Mouse (Mus musculus) neural tube, embryonic 12.5 days (tissue): Measurements from ENCODE around the gene Cntrob. TPM values are rescaled to one million over a fixed set of nuclear protein-coding genes. Genes with fewer than 3 reads are reported as not detected.
"Not testable (repeated sequence)": the region's sequence is repeated elsewhere in the genome, so short reads cannot be mapped to it uniquely, and the experiment has no call there.

Experiments
- ATAC-seq: fragments of 200-750 bp; cut with Nextera tagmentation; 2 replicates; pipeline ENCODE4 v1.8.0; 2017; ENCODE audit warnings: low read depth, mild to moderate bottlenecking, moderate TSS enrichment, moderate library complexity; ENCODE audit not compliant: low FRiP score
- H3K27ac ChIP-seq: fragments of 300-500 bp; sonication (generic); 2 replicates; pipeline ENCODE4 v1.5.1; 2016
- H3K27me3 ChIP-seq: fragments of 300-500 bp; sonication (generic); replicated peaks from 2 replicates; pipeline ENCODE4 v1.6.1; 2016; ENCODE audit warnings: mild to moderate bottlenecking
- H3K36me3 ChIP-seq: fragments of 300-500 bp; sonication (generic); 2 replicates; pipeline ENCODE4 v1.6.1; 2016; ENCODE audit warnings: mild to moderate bottlenecking
- H3K4me1 ChIP-seq: fragments of 300-500 bp; sonication (generic); 2 replicates; pipeline ENCODE4 v1.6.1; 2016
- H3K4me2 ChIP-seq: fragments of 300-500 bp; sonication (generic); replicated peaks from 2 replicates; pipeline ENCODE4 v1.6.1; 2016; ENCODE audit warnings: mild to moderate bottlenecking
- H3K4me3 ChIP-seq: fragments of 300-500 bp; sonication (generic); 2 replicates; pipeline ENCODE4 v1.5.1; 2016
- H3K9ac ChIP-seq: fragments of 300-500 bp; sonication (generic); 2 replicates; pipeline ENCODE4 v1.6.1; 2016; ENCODE audit warnings: mild to moderate bottlenecking
- H3K9me3 ChIP-seq: fragments of 300-500 bp; sonication (generic); 2 replicates; pipeline ENCODE4 v1.6.1; 2016; ENCODE audit warnings: mild to moderate bottlenecking
- whole genome bisulfite sequencing: fragments of 180-500 bp; shearing (Covaris S2); methylation state at CpG from one replicate; pipeline ENCODE4 v1.1.7; 2016; 5-methylcytosine and 5-hydroxymethylcytosine counted together
- polyA plus RNA-seq: library from polyadenylated mRNA; unstranded; fragments of >200 nt; fragmentation: Nextera tagmentation; extraction: Ambion mirVana; gene quantifications from 2 replicates; pipeline ENCODE4 v1.2.1, GENCODE M21; 2016

The Cntrob gene
- polyA plus RNA-seq, 1 experiment from 2014 or later = 32.6 TPM

- 30% methylated on average over 18 of the region's 18 CpGs for WGBS
- Histone ChIP-seq H3K27ac (no peak overlapping the region), H3K36me3 (peaks cover 28% of the 10 kb centered on the region), H3K9ac (peak overlapping the region; percentile 79), H3K9me3 (no peaks in the 10 kb centered on the region), H3K4me2 (peak overlapping the region; percentile 90), H3K27me3 (peaks cover 14% of the 10 kb centered on the region), H3K4me1 (peaks cover 42% of the 10 kb centered on the region), H3K4me3 (peak overlapping the region; percentile 63)
- no peak for ATAC-seq
These were observed 693 bp downstream of the Cntrob start for GRCm38 (mm10) chr11:69322693-69323471.

- no peak for ATAC-seq
- Histone ChIP-seq H3K27ac (no peak overlapping the region), H3K4me2 (peak overlapping the region; percentile 90), H3K4me1 (peaks cover 40% of the 10 kb centered on the region), H3K27me3 (peaks cover 6% of the 10 kb centered on the region), H3K9ac (0 out of 2 replicates have a peak overlapping the region, but pooled peaks have one; percentile 79), H3K9me3 (no peaks in the 10 kb centered on the region), H3K36me3 (peaks cover 33% of the 10 kb centered on the region), H3K4me3 (peak overlapping the region; percentile 63; the same call in 1 of the 2 replicates)
- 60% methylated on average over 6 of the region's 6 CpGs for WGBS
These were observed 1.6 kb downstream of the Cntrob start for GRCm38 (mm10) chr11:69322010-69322409.

DNA sequence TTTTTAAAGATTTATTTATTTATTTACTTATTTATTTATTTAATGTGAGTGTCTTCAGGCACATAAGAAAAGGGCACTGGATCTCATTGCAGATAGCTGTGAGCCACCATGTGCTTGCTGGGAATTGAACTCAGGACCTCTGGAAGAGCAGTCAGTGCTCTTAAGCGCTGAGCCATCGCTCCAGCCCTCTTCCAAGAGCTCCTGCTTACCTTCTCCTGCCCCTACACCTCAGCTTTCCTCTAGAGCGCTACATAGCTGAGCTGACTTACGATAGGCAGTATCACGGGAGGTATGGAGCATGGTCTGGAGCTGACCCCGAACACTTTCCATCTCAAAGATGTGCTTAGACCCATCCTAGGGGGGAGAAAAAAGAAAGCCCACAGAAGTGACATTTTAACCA is 2.0 kb downstream of the Cntrob start:
- no peak overlapping the region for H3K9ac ChIP-seq
- no peak for ATAC-seq
- H3K27me3 ChIP-seq = peaks cover 1% of the 10 kb centered on the region; the same call in 1 of the 2 replicates
- H3K27ac ChIP-seq = no peak overlapping the region
- peaks cover 36% of the 10 kb centered on the region for H3K4me1 ChIP-seq
- no peak overlapping the region for H3K4me3 ChIP-seq
- H3K36me3 ChIP-seq = peaks cover 33% of the 10 kb centered on the region
- no peaks in the 10 kb centered on the region for H3K9me3 ChIP-seq
- peak overlapping the region; percentile 90 for H3K4me2 ChIP-seq
- 93% methylated on average over 6 of the region's 6 CpGs for WGBS

DNA sequence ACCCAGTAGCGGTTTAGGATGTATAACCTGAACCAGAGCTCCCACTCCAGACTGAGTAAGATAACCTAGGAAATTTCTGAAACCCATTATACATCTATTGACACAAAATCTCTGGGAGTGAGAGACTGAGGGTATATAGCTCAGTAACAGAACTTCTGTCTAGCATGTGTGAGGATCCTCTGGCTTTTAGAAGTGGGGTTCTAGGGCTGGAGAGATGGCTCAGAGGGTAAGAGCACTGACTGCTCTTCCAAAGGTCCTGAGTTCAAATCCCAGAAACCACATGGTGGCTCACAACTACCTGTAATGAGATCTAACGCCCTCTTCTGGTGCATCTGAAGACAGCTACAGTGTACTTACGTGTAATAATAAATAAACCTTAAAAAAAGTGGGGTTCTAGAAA is 5.6 kb downstream of the Cntrob start:
- peaks cover 15% of the 10 kb centered on the region for H3K4me1 ChIP-seq
- H3K4me3 ChIP-seq, H3K27me3 ChIP-seq, H3K9ac ChIP-seq, H3K9me3 ChIP-seq, ATAC-seq, H3K4me2 ChIP-seq, H3K27ac ChIP-seq: not testable (repeated sequence)
- H3K36me3 ChIP-seq = peaks cover 65% of the 10 kb centered on the region
- WGBS = 91% methylated on average over 3 of the region's 3 CpGs

- Histone ChIP-seq H3K9ac (no peak overlapping the region), H3K36me3 (peaks cover 78% of the 10 kb centered on the region), H3K27ac (no peak overlapping the region), H3K27me3 (no peaks in the 10 kb centered on the region), H3K4me3 (no peak overlapping the region), H3K9me3 (no peaks in the 10 kb centered on the region), H3K4me1 (no peaks in the 10 kb centered on the region), H3K4me2 (no peak overlapping the region)
- 98% methylated on average over 6 of the region's 6 CpGs for WGBS
- ATAC-seq = no peak
These were observed 7.2 kb downstream of the Cntrob start for GRCm38 (mm10) chr11:69316361-69316760.

GRCm38 (mm10) chr11:69311266-69311665 is 12.3 kb downstream of the Cntrob start:
- Histone ChIP-seq H3K27me3 (no peaks in the 10 kb centered on the region), H3K9me3 (no peaks in the 10 kb centered on the region), H3K4me1 (no peaks in the 10 kb centered on the region), H3K9ac (no peak overlapping the region; the same call in 1 of the 2 replicates), H3K4me2 (no peak overlapping the region), H3K27ac (no peak overlapping the region), H3K36me3 (peaks cover 92% of the 10 kb centered on the region), H3K4me3 (no peak overlapping the region)
- no peak for ATAC-seq
- 83% methylated on average over 7 of the region's 7 CpGs for WGBS

DNA sequence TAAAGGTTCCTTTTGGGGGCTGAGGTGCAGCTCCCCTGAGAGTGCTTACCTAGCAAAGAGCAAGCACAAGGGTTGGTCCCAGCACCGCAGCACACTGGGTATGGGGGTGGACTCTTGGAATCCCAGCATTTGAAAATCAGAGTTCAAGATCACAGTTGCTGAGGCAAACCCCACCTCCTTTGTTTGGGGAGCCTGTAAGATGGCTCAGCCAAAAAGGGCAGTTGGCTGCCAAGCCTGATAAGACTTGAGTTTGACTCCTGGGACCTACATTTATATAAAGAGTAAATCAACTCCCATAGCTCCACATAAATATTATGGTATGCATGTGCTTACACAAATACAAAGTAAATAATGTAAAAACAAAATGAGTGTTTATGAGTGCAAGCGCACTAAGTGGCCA is 17.5 kb downstream of the Cntrob start:
- ATAC-seq = no peak
- no peak overlapping the region for H3K9ac ChIP-seq
- WGBS = 94% methylated on average over 2 of the region's 2 CpGs
- no peaks in the 10 kb centered on the region for H3K9me3 ChIP-seq
- peaks cover 91% of the 10 kb centered on the region for H3K36me3 ChIP-seq
- no peak overlapping the region for H3K27ac ChIP-seq
- no peaks in the 10 kb centered on the region for H3K4me1 ChIP-seq
- H3K4me2 ChIP-seq = no peak overlapping the region
- no peak overlapping the region for H3K4me3 ChIP-seq
- no peaks in the 10 kb centered on the region for H3K27me3 ChIP-seq

- 91% methylated on average over 9 of the region's 9 CpGs for WGBS
- ATAC-seq = no peak
- H3K36me3 ChIP-seq = peaks cover 90% of the 10 kb centered on the region
These were observed 18.3 kb downstream of the Cntrob start for GRCm38 (mm10) chr11:69305291-69305690.

DNA sequence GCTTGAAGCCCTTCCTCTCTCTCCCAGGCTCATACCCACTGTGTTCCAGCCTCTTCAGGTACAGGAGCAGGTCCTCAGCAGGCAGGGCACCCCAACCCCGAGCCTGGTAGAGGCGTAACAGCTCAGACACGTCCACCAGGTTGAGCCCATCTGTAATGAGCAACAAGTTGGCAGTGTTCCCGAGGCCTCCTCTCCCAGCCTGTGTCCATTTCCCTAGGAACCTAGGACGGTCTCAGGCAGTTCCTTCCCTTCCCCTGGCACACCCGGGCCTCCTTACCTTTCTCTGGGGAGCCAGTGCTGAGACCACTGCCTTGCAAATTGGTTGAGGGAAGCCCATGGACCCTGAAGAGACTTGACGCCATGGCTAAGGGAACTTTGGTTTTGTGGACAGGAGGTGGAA is 20.8 kb downstream of the Cntrob start:
- H3K9me3 ChIP-seq = no peaks in the 10 kb centered on the region
- no peaks in the 10 kb centered on the region for H3K4me1 ChIP-seq
- no peak for ATAC-seq
- no peak overlapping the region for H3K27ac ChIP-seq
- H3K9ac ChIP-seq = no peak overlapping the region
- WGBS = 89% methylated on average over 7 of the region's 7 CpGs
- peaks cover 79% of the 10 kb centered on the region for H3K36me3 ChIP-seq
- no peak overlapping the region for H3K4me3 ChIP-seq
- H3K27me3 ChIP-seq = no peaks in the 10 kb centered on the region
- no peak overlapping the region for H3K4me2 ChIP-seq

More at GRCm38 (mm10) chr11:69305291-69305690, 18.3 kb downstream of the Cntrob start:
- Histone ChIP-seq H3K9ac (no peak overlapping the region), H3K27me3 (no peaks in the 10 kb centered on the region), H3K4me2 (no peak overlapping the region), H3K27ac (no peak overlapping the region), H3K4me3 (no peak overlapping the region), H3K4me1 (no peaks in the 10 kb centered on the region), H3K9me3 (no peaks in the 10 kb centered on the region)

- WGBS = 79% methylated on average over 7 of the region's 7 CpGs
These were observed 25.3 kb downstream of the Cntrob start for GRCm38 (mm10) chr11:69298231-69298630.

DNA sequence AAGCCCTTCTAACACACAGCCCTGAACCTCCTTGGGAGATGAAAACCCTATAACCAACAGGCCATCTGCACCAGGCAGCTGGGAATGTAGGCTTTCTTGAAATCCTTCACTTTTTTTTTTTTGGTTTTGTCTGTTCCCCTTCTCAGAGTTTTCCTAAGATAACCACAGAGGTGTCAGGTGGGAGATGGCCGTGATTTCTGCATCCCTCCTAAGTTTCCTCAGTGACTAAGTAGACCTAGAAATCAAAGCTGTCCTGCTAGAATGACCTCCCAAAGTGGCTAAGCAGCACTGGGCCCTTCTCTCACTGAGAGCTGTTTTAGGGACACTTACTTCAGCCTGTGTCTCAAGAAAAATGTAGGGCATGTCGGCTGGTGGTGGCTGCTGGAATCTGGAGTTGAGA is 25.8 kb downstream of the Cntrob start:
- Histone ChIP-seq H3K9me3 (no peaks in the 10 kb centered on the region), H3K4me3 (no peak overlapping the region), H3K27me3 (no peaks in the 10 kb centered on the region), H3K4me2 (no peak overlapping the region), H3K9ac (no peak overlapping the region), H3K36me3 (peaks cover 37% of the 10 kb centered on the region), H3K27ac (no peak overlapping the region), H3K4me1 (no peaks in the 10 kb centered on the region)
- no peak for ATAC-seq
- 85% methylated on average over 2 of the region's 2 CpGs for WGBS

More at GRCm38 (mm10) chr11:69298231-69298630, 25.3 kb downstream of the Cntrob start:
- no peaks in the 10 kb centered on the region for H3K4me1 ChIP-seq
- no peaks in the 10 kb centered on the region for H3K9me3 ChIP-seq
- no peak overlapping the region for H3K4me3 ChIP-seq
- no peak overlapping the region for H3K4me2 ChIP-seq
- no peak for ATAC-seq
- H3K27ac ChIP-seq = no peak overlapping the region
- H3K9ac ChIP-seq = no peak overlapping the region
- peaks cover 42% of the 10 kb centered on the region for H3K36me3 ChIP-seq
- H3K27me3 ChIP-seq = no peaks in the 10 kb centered on the region

DNA sequence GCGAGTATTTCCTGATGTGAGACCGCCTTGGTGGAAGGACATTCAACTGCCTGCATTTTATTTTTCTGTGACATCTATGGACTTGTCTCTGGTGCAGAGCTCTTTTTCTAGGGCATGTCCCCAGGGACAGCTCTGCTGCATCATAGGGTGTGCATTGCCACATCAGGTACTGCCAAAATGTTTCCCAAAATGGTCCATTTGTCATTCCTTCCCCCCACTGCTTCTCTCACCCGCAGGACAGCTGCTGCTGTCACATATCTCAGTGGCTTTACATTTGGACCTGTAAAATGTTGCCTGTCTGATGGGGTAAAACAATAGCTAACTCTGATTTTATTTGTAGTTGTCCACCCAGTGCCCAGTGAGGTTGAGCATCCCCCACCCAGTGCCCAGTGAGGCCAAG is 28.3 kb downstream of the Cntrob start:
- no peak overlapping the region for H3K4me2 ChIP-seq
- no peak for ATAC-seq
- peaks cover 15% of the 10 kb centered on the region for H3K36me3 ChIP-seq
- H3K27ac ChIP-seq = no peak overlapping the region
- no peaks in the 10 kb centered on the region for H3K27me3 ChIP-seq
- no peak overlapping the region for H3K9ac ChIP-seq
- no peaks in the 10 kb centered on the region for H3K4me1 ChIP-seq
- H3K9me3 ChIP-seq = no peaks in the 10 kb centered on the region
- H3K4me3 ChIP-seq = no peak overlapping the region
- 95% methylated on average over 3 of the region's 3 CpGs for WGBS

GRCm38 (mm10) chr11:69291111-69291510 is 32.5 kb downstream of the Cntrob start:
- 95% methylated on average over 5 of the region's 5 CpGs for WGBS
- no peak for ATAC-seq

More at GRCm38 (mm10) chr11:69291111-69291510, 32.5 kb downstream of the Cntrob start:
- Histone ChIP-seq H3K4me1 (no peaks in the 10 kb centered on the region), H3K4me2 (no peak overlapping the region), H3K27me3 (no peaks in the 10 kb centered on the region), H3K9ac (no peak overlapping the region), H3K36me3 (no peaks in the 10 kb centered on the region), H3K4me3 (no peak overlapping the region), H3K27ac (no peak overlapping the region), H3K9me3 (no peaks in the 10 kb centered on the region)
